Mouse (Mus musculus) forebrain, embryonic 14.5 days (tissue): ENCODE data around the gene Dmrt3. TPM values are rescaled to one million over a fixed set of nuclear protein-coding genes. Genes with fewer than 3 reads are reported as not detected.

Experiments used
- ATAC-seq: fragments of 200-750 bp; cut with Nextera tagmentation; 2 replicates; pipeline ENCODE4 v1.8.0; 2017; ENCODE audit warnings: mild to moderate bottlenecking, moderate library complexity
- DNase-seq: peaks from one replicate; pipeline ENCODE4 v3.0.0-alpha.2; 2015; ENCODE audit warnings: low spot score
- H3K27ac ChIP-seq: fragments of 300-500 bp; sonication (generic); 2 replicates; pipeline ENCODE4 v1.5.1; 2014; ENCODE audit warnings: low read depth, mild to moderate bottlenecking, control low read depth, low read length, moderate library complexity
- H3K27me3 ChIP-seq: fragments of 300-500 bp; sonication (generic); replicated peaks from 2 replicates; pipeline ENCODE4 v1.6.1; 2014; ENCODE audit warnings: low read length, control low read depth, mixed read lengths; ENCODE audit not compliant: control insufficient read depth, insufficient read depth
- H3K36me3 ChIP-seq: fragments of 300-500 bp; sonication (generic); 2 replicates; pipeline ENCODE4 v1.6.1; 2014; ENCODE audit warnings: low read length, control low read depth; ENCODE audit not compliant: control insufficient read depth, insufficient read depth
- H3K4me1 ChIP-seq: fragments of 300-500 bp; sonication (generic); 2 replicates; pipeline ENCODE4 v1.6.1; 2014; ENCODE audit warnings: antibody characterized with exemption, low read length, control low read depth; ENCODE audit not compliant: control insufficient read depth, insufficient read depth
- H3K4me2 ChIP-seq: fragments of 300-500 bp; sonication (generic); 2 replicates; pipeline ENCODE4 v1.6.1; 2014; ENCODE audit warnings: mild to moderate bottlenecking, control low read depth, low read length
- H3K4me3 ChIP-seq: fragments of 300-500 bp; sonication (generic); 2 replicates; pipeline ENCODE4 v1.5.1; 2014; ENCODE audit warnings: low read depth, low read length, control low read depth
- H3K9ac ChIP-seq: fragments of 300-500 bp; sonication (generic); 2 replicates; pipeline ENCODE4 v1.6.1; 2014; ENCODE audit warnings: mild to moderate bottlenecking, low read length, control low read depth, moderate library complexity
- H3K9me3 ChIP-seq: fragments of 300-500 bp; sonication (generic); replicated peaks from 2 replicates; pipeline ENCODE4 v1.6.1; 2016; ENCODE audit warnings: low read length, control low read depth, mixed read lengths; ENCODE audit not compliant: control insufficient read depth
- whole genome bisulfite sequencing: fragments of 180-500 bp; shearing (Covaris S2); extraction: QIAGEN DNeasy Blood & Tissue Kit; methylation state at CpG from one replicate; pipeline ENCODE4 v1.1.7; 2014; 5-methylcytosine and 5-hydroxymethylcytosine counted together
- polyA plus RNA-seq: library from polyadenylated mRNA; unstranded; fragments of >200 nt; fragmentation: Nextera tagmentation; extraction: Ambion mirVana; gene quantifications from 2 replicates; pipeline ENCODE4 v1.2.1, GENCODE M21; 2014

The Dmrt3 gene
- polyA plus RNA-seq, 1 experiment from 2014 or later: 5.0 TPM

- Histone ChIP-seq H3K9me3 (no peaks in the 10 kb centered on the region), H3K4me2 (no peak overlapping the region), H3K9ac (no peak overlapping the region), H3K36me3 (no peaks in the 10 kb centered on the region), H3K27ac (no peak overlapping the region), H3K27me3 (no peaks in the 10 kb centered on the region), H3K4me3 (no peak overlapping the region), H3K4me1 (no peaks in the 10 kb centered on the region)
- ATAC-seq: no peak
- no peak for DNase-seq
- 86% methylated on average over 6 of the region's 6 CpGs for WGBS
Measured at GRCm38 (mm10) chr19:25641786-25642185, 31.7 kb downstream of the Dmrt3 start.

GRCm38 (mm10) chr19:25647136-25647535 is 37.0 kb downstream of the Dmrt3 start:
- WGBS: 71% methylated on average over 3 of the region's 3 CpGs
- no peak overlapping the region for H3K9ac ChIP-seq
- DNase-seq (no peak), ATAC-seq (no peak)
- H3K27me3 ChIP-seq: no peaks in the 10 kb centered on the region
- no peaks in the 10 kb centered on the region for H3K9me3 ChIP-seq
- H3K4me3 ChIP-seq: no peak overlapping the region
- H3K27ac ChIP-seq: no peak overlapping the region
- no peaks in the 10 kb centered on the region for H3K4me1 ChIP-seq
- H3K36me3 ChIP-seq: no peaks in the 10 kb centered on the region
- no peak overlapping the region for H3K4me2 ChIP-seq

GRCm38 (mm10) chr19:25648701-25649100 is 38.6 kb downstream of the Dmrt3 start:
- Histone ChIP-seq H3K27me3 (no peaks in the 10 kb centered on the region), H3K9me3 (no peaks in the 10 kb centered on the region), H3K9ac (no peak overlapping the region), H3K4me2 (no peak overlapping the region), H3K36me3 (no peaks in the 10 kb centered on the region), H3K4me3 (no peak overlapping the region), H3K4me1 (no peaks in the 10 kb centered on the region), H3K27ac (no peak overlapping the region)
- no peak for ATAC-seq
- no peak for DNase-seq
- WGBS: 85% methylated on average over 4 of the region's 4 CpGs

GRCm38 (mm10) chr19:25650474-25650873 is 40.4 kb downstream of the Dmrt3 start:
- ATAC-seq (no peak), DNase-seq (no peak)
- no peaks in the 10 kb centered on the region for H3K36me3 ChIP-seq
- H3K4me2 ChIP-seq: no peak overlapping the region
- H3K4me1 ChIP-seq: no peaks in the 10 kb centered on the region
- H3K4me3 ChIP-seq: no peak overlapping the region
- 87% methylated on average over 10 of the region's 10 CpGs for WGBS
- H3K27ac ChIP-seq: no peak overlapping the region
- H3K27me3 ChIP-seq: no peaks in the 10 kb centered on the region
- H3K9me3 ChIP-seq: no peaks in the 10 kb centered on the region
- H3K9ac ChIP-seq: no peak overlapping the region

- DNase-seq: no peak
- Histone ChIP-seq H3K4me3 (no peak overlapping the region), H3K4me2 (no peak overlapping the region), H3K27me3 (no peaks in the 10 kb centered on the region), H3K36me3 (no peaks in the 10 kb centered on the region), H3K9ac (no peak overlapping the region), H3K27ac (no peak overlapping the region), H3K9me3 (no peaks in the 10 kb centered on the region), H3K4me1 (no peaks in the 10 kb centered on the region)
- no peak for ATAC-seq
- 71% methylated on average over 5 of the region's 5 CpGs for WGBS
Measured at GRCm38 (mm10) chr19:25652560-25652959, 42.5 kb downstream of the Dmrt3 start.

- DNase-seq (no peak), ATAC-seq (no peak)
- Histone ChIP-seq H3K27me3 (no peaks in the 10 kb centered on the region), H3K9ac (no peak overlapping the region), H3K9me3 (no peaks in the 10 kb centered on the region), H3K36me3 (no peaks in the 10 kb centered on the region), H3K27ac (no peak overlapping the region), H3K4me1 (no peaks in the 10 kb centered on the region), H3K4me2 (no peak overlapping the region), H3K4me3 (no peak overlapping the region)
- WGBS: 70% methylated on average over 12 of the region's 12 CpGs
Measured at GRCm38 (mm10) chr19:25654034-25654749, 44.1 kb downstream of the Dmrt3 start.

- no peak overlapping the region for H3K27ac ChIP-seq
- ATAC-seq (no peak), DNase-seq (no peak)
- H3K4me2 ChIP-seq: no peak overlapping the region
- no peak overlapping the region for H3K4me3 ChIP-seq
- no peaks in the 10 kb centered on the region for H3K9me3 ChIP-seq
- H3K36me3 ChIP-seq: no peaks in the 10 kb centered on the region
- WGBS: 2% methylated on average over 31 of the region's 31 CpGs
- peaks cover 63% of the 10 kb centered on the region for H3K27me3 ChIP-seq
- H3K9ac ChIP-seq: no peak overlapping the region
- H3K4me1 ChIP-seq: no peaks in the 10 kb centered on the region
Measured at GRCm38 (mm10) chr19:25665486-25666339, 55.6 kb downstream of the Dmrt3 start.

GRCm38 (mm10) chr19:25667836-25668235 is 57.7 kb downstream of the Dmrt3 start:
- Histone ChIP-seq H3K27me3 (peaks cover 70% of the 10 kb centered on the region), H3K27ac (no peak overlapping the region), H3K4me2 (no peak overlapping the region), H3K9ac (no peak overlapping the region), H3K9me3 (no peaks in the 10 kb centered on the region), H3K4me3 (no peak overlapping the region), H3K36me3 (no peaks in the 10 kb centered on the region), H3K4me1 (peaks cover 4% of the 10 kb centered on the region; the same call in 1 of the 2 replicates)
- WGBS: 12% methylated on average over 4 of the region's 4 CpGs
- ATAC-seq (no peak), DNase-seq (no peak)
